Mouse (Mus musculus) kidney, embryonic 16.5 days (tissue): Measurements from ENCODE around the gene Traf3ip1. TPM values are rescaled to one million over a fixed set of nuclear protein-coding genes. Genes with fewer than 3 reads are reported as not detected.
A peak's percentile ranks its signal among the peaks of the same experiment; 100 is the strongest.
"Not testable (repeated sequence)": the region's sequence is repeated elsewhere in the genome, so short reads cannot be mapped to it uniquely, and the experiment has no call there.

Experiments
- ATAC-seq: fragments of 200-750 bp; cut with Nextera tagmentation; 2 replicates; pipeline ENCODE4 v1.8.0; 2017; ENCODE audit warnings: moderate TSS enrichment; ENCODE audit not compliant: low FRiP score, low TSS enrichment
- H3K27ac ChIP-seq: fragments of 300-500 bp; sonication (generic); 2 replicates; pipeline ENCODE4 v1.5.1; 2014; ENCODE audit warnings: low read length
- H3K27me3 ChIP-seq: fragments of 300-500 bp; sonication (generic); 2 replicates; pipeline ENCODE4 v1.6.1; 2014; ENCODE audit warnings: low read length, control low read depth, mixed read lengths; ENCODE audit not compliant: insufficient read depth
- H3K36me3 ChIP-seq: fragments of 300-500 bp; sonication (generic); 2 replicates; pipeline ENCODE4 v1.6.1; 2014; ENCODE audit warnings: low read length, control low read depth, mixed read lengths; ENCODE audit not compliant: insufficient read depth
- H3K4me1 ChIP-seq: fragments of 300-500 bp; sonication (generic); 2 replicates; pipeline ENCODE4 v1.6.1; 2014; ENCODE audit warnings: low read length, control low read depth, mixed read lengths; ENCODE audit not compliant: insufficient read depth
- H3K4me2 ChIP-seq: fragments of 300-500 bp; sonication (generic); replicated peaks from 2 replicates; pipeline ENCODE4 v1.6.1; 2014; ENCODE audit warnings: low read depth, low read length
- H3K4me3 ChIP-seq: fragments of 300-500 bp; sonication (generic); 2 replicates; pipeline ENCODE4 v1.5.1; 2014; ENCODE audit warnings: mild to moderate bottlenecking, low read length
- H3K9ac ChIP-seq: fragments of 300-500 bp; sonication (generic); replicated peaks from 2 replicates; pipeline ENCODE4 v1.6.1; 2014; ENCODE audit warnings: low read length
- H3K9me3 ChIP-seq: fragments of 300-500 bp; sonication (generic); 2 replicates; pipeline ENCODE4 v1.6.1; 2016; ENCODE audit warnings: low read length, control low read depth
- WGBS: fragments of 180-500 bp; shearing (Covaris S2); extraction: QIAGEN DNeasy Blood & Tissue Kit; methylation state at CpG from one replicate; pipeline ENCODE4 v1.1.7; 2014; 5-methylcytosine and 5-hydroxymethylcytosine counted together
- polyA plus RNA-seq: library from polyadenylated mRNA; unstranded; fragments of >200 nt; fragmentation: Nextera tagmentation; extraction: Ambion mirVana; gene quantifications from 2 replicates; pipeline ENCODE4 v1.2.1, GENCODE M21; 2015

The Traf3ip1 gene
- polyA plus RNA-seq, 1 experiment from 2014 or later: 10.7 TPM

GRCm38 (mm10) chr1:91463336-91463995 lies 31.0 kb upstream of the Traf3ip1 start:
- 86% methylated on average over 13 of the region's 13 CpGs for WGBS
- H3K27ac ChIP-seq: no peak overlapping the region

GRCm38 (mm10) chr1:91464436-91464835 lies 30.0 kb upstream of the Traf3ip1 start:
- no peak overlapping the region for H3K9ac ChIP-seq
- H3K36me3 ChIP-seq: no peaks in the 10 kb centered on the region
- no peaks in the 10 kb centered on the region for H3K27me3 ChIP-seq
- H3K4me2 ChIP-seq: no peak overlapping the region
- no peaks in the 10 kb centered on the region for H3K9me3 ChIP-seq
- no peak for ATAC-seq
- 66% methylated on average over 5 of the region's 5 CpGs for whole genome bisulfite sequencing
- peaks cover 11% of the 10 kb centered on the region for H3K4me1 ChIP-seq
- peak overlapping the region; percentile 82; the same call in 1 of the 2 replicates for H3K27ac ChIP-seq
- no peak overlapping the region for H3K4me3 ChIP-seq

More at GRCm38 (mm10) chr1:91463336-91463995, 31.0 kb upstream of the Traf3ip1 start:
- ATAC-seq: no peak
- H3K4me1 ChIP-seq: peaks cover 15% of the 10 kb centered on the region
- no peak overlapping the region for H3K4me2 ChIP-seq
- H3K9me3 ChIP-seq: no peaks in the 10 kb centered on the region
- no peaks in the 10 kb centered on the region for H3K36me3 ChIP-seq
- no peak overlapping the region for H3K4me3 ChIP-seq
- H3K9ac ChIP-seq: no peak overlapping the region
- H3K27me3 ChIP-seq: no peaks in the 10 kb centered on the region

DNA sequence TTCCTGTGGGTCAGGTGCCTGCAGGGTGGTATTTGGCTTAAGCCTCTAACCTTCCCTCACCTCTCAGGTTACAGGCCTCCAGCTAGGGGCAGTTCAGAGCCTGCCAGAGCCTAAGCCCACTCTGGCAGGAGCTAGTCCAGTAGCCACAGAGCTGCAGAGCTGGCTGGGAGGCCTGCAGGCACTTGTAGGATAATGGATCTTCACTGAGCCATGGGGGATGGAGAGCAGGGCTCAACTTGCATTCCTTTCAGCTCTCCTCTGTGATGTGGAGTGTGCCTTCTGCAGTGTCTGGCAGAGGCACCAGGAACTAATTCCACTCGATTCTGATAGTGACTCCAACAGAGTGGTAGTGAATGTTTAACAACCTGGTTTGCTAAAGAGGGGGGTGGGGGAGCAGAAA lies 29.2 kb upstream of the Traf3ip1 start:
- H3K4me3 ChIP-seq: no peak overlapping the region
- no peaks in the 10 kb centered on the region for H3K27me3 ChIP-seq
- H3K4me2 ChIP-seq: no peak overlapping the region
- no peaks in the 10 kb centered on the region for H3K36me3 ChIP-seq
- H3K4me1 ChIP-seq: peaks cover 4% of the 10 kb centered on the region
- 7% methylated on average over 1 of the region's 1 CpGs for WGBS
- peak; percentile 86 for ATAC-seq
- H3K27ac ChIP-seq: peak overlapping the region; percentile 82
- no peaks in the 10 kb centered on the region for H3K9me3 ChIP-seq
- H3K9ac ChIP-seq: peak overlapping the region; percentile 7; the same call in 1 of the 2 replicates

DNA sequence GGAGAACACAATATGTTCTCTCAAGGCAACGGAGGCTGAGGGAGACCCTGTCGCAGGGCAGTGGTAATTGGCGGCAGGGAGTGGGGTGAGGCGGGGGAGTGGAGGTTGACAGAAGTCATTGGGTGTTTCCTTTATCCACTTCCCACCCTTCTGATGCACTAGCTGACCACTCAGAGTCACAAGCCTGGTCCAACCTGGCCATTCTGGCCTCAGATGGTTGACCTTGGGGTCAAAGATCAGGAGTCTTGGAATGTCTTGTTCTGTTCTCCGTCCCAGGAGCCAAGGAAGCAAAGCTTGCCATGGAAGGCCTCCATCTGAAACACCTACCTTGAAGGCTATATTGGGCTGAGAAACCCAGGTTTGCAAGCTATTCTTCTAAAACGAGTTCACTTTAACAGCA lies 28.3 kb upstream of the Traf3ip1 start:
- H3K36me3 ChIP-seq: no peaks in the 10 kb centered on the region
- no peak overlapping the region for H3K4me2 ChIP-seq
- WGBS: 73% methylated on average over 6 of the region's 6 CpGs
- ATAC-seq: no peak
- no peak overlapping the region for H3K9ac ChIP-seq
- H3K9me3 ChIP-seq: no peaks in the 10 kb centered on the region
- H3K27ac ChIP-seq: 0 out of 2 replicates have a peak overlapping the region, but pooled peaks have one; percentile 34
- H3K4me1 ChIP-seq: 0 out of 2 replicates have a peak, but pooled peaks cover 2% of the 10 kb centered on the region
- H3K4me3 ChIP-seq: no peak overlapping the region
- H3K27me3 ChIP-seq: no peaks in the 10 kb centered on the region

DNA sequence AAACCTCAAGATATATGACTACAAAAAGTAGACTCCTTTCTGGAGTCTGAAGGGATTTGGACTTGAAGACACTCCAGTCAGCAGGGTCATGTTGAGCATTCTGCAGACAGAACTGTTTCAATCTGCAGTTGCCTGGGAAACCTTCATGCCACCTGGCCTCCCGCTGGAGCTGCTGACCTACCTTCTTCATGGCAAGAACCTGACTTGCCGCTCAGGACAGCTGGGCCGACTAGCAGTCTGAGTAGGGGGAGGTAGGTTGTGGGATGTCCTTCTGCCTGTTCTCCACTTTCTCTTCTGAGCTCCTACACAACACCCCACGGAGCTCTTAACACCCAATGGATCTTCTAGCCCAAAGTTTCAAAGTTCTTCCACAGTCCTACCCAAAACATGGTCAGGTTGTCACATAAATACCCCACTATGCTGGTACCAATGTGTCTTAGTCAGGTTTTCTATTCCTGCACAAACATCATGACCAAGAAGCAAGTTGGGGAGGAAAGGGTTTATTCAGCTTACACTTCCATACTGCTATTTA lies 24.5 kb upstream of the Traf3ip1 start:
- Histone ChIP-seq H3K4me2 (no peak overlapping the region), H3K9me3 (no peaks in the 10 kb centered on the region), H3K4me3 (no peak overlapping the region), H3K27ac (no peak overlapping the region), H3K9ac (no peak overlapping the region), H3K27me3 (no peaks in the 10 kb centered on the region), H3K4me1 (no peaks in the 10 kb centered on the region), H3K36me3 (no peaks in the 10 kb centered on the region)
- no peak for ATAC-seq
- WGBS: 85% methylated on average over 4 of the region's 4 CpGs

GRCm38 (mm10) chr1:91478145-91478544 lies 16.3 kb upstream of the Traf3ip1 start:
- not testable (repeated sequence) for H3K4me1 ChIP-seq, H3K4me2 ChIP-seq, H3K36me3 ChIP-seq, H3K27ac ChIP-seq, H3K27me3 ChIP-seq, ATAC-seq, H3K9ac ChIP-seq, H3K9me3 ChIP-seq, H3K4me3 ChIP-seq
- 93% methylated on average over 8 of the region's 13 CpGs for WGBS

DNA sequence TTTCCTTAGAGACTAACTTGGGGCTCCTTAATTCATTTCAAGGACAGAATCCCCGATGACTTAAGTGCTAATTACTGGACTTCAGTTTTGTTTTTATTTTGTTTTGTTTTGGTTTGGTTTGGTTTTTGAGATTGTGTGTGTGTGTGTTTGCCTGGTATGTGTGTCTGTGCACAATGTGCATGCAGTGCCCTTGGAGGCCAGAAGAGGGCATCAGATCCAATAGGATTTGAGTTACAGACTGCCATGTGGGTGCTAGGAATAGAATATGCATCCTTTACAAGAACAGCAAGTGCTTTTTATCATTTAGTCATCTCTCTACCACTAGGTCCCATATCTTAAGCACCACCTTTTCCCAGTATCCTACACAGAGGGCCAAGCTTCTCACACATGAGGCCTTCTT lies 15.5 kb upstream of the Traf3ip1 start:
- no peak overlapping the region for H3K4me3 ChIP-seq
- H3K9ac ChIP-seq: no peak overlapping the region
- no peak overlapping the region for H3K27ac ChIP-seq
- no peak overlapping the region for H3K4me2 ChIP-seq
- H3K36me3 ChIP-seq: no peaks in the 10 kb centered on the region
- 97% methylated on average over 1 of the region's 1 CpGs for WGBS
- no peak for ATAC-seq
- no peaks in the 10 kb centered on the region for H3K9me3 ChIP-seq
- no peaks in the 10 kb centered on the region for H3K27me3 ChIP-seq
- H3K4me1 ChIP-seq: no peaks in the 10 kb centered on the region

GRCm38 (mm10) chr1:91482616-91483211 lies 11.7 kb upstream of the Traf3ip1 start:
- 68% methylated on average over 7 of the region's 7 CpGs for WGBS
- no peaks in the 10 kb centered on the region for H3K36me3 ChIP-seq

GRCm38 (mm10) chr1:91483304-91484010 lies 11.0 kb upstream of the Traf3ip1 start:
- ATAC-seq: peak; percentile 78

More at GRCm38 (mm10) chr1:91482616-91483211, 11.7 kb upstream of the Traf3ip1 start:
- Histone ChIP-seq H3K4me2 (no peak overlapping the region), H3K9ac (no peak overlapping the region), H3K27me3 (no peaks in the 10 kb centered on the region), H3K4me1 (no peaks in the 10 kb centered on the region), H3K9me3 (no peaks in the 10 kb centered on the region), H3K27ac (no peak overlapping the region), H3K4me3 (no peak overlapping the region)
- no peak for ATAC-seq

More at GRCm38 (mm10) chr1:91483304-91484010, 11.0 kb upstream of the Traf3ip1 start:
- no peak overlapping the region for H3K4me3 ChIP-seq
- no peaks in the 10 kb centered on the region for H3K4me1 ChIP-seq
- H3K36me3 ChIP-seq: no peaks in the 10 kb centered on the region
- H3K9me3 ChIP-seq: no peaks in the 10 kb centered on the region
- no peaks in the 10 kb centered on the region for H3K27me3 ChIP-seq
- 24% methylated on average over 10 of the region's 10 CpGs for WGBS
- H3K4me2 ChIP-seq: no peak overlapping the region
- no peak overlapping the region; the same call in 1 of the 2 replicates for H3K9ac ChIP-seq
- H3K27ac ChIP-seq: no peak overlapping the region
